Mouse (Mus musculus) thymus, adult 2 months (tissue): ENCODE results near the gene Evx1. TPM values are rescaled to one million over a fixed set of nuclear protein-coding genes. Genes with fewer than 3 reads are reported as not detected.

Experiments used
- DNase-seq: peaks from one replicate; pipeline ENCODE4 v3.0.0; 2021
- H3K27ac ChIP-seq: fragments of 200-500 bp; 2 replicates; pipeline ENCODE4 v1.5.1; 2012; ENCODE audit warnings: low read length, control low read depth; ENCODE audit not compliant: control insufficient read depth, insufficient read depth
- H3K27me3 ChIP-seq: fragments of 200-500 bp; 2 replicates; pipeline ENCODE4 v1.6.1; 2012; ENCODE audit warnings: mild to moderate bottlenecking, low read length, moderate library complexity, mixed read lengths; ENCODE audit not compliant: control insufficient read depth, insufficient read depth
- H3K36me3 ChIP-seq: fragments of 200-500 bp; 2 replicates; pipeline ENCODE4 v1.6.1; 2012; ENCODE audit warnings: mild to moderate bottlenecking, low read length, moderate library complexity; ENCODE audit not compliant: control insufficient read depth, insufficient read depth
- H3K4me1 ChIP-seq: fragments of 200-500 bp; replicated peaks from 2 replicates; pipeline ENCODE4 v1.6.1; 2012; ENCODE audit warnings: low read length; ENCODE audit not compliant: control insufficient read depth, insufficient read depth
- H3K4me3 ChIP-seq: fragments of 200-500 bp; 2 replicates; pipeline ENCODE4 v1.5.1; 2012; ENCODE audit warnings: mild to moderate bottlenecking, low read length, control low read depth, moderate library complexity; ENCODE audit not compliant: control insufficient read depth, insufficient read depth
- CTCF ChIP-seq: fragments of 200-500 bp; IDR thresholded peaks from 2 replicates; pipeline ENCODE4 v1.5.1; 2012; ENCODE audit warnings: mild to moderate bottlenecking, control low read depth, low read length, moderate library complexity, borderline replicate concordance; ENCODE audit not compliant: control insufficient read depth, poor library complexity, insufficient read depth; ENCODE audit errors: extremely low read depth
- POLR2A ChIP-seq: fragments of 200-500 bp; IDR thresholded peaks from 2 replicates; pipeline ENCODE4 v1.6.1; 2012; ENCODE audit warnings: mild to moderate bottlenecking, low read length, control low read depth, moderate library complexity; ENCODE audit not compliant: control insufficient read depth, poor library complexity, insufficient read depth; ENCODE audit errors: extremely low read depth
- WGBS: fragments of 180-500 bp; shearing (Covaris S2); methylation state at CpG from one replicate; pipeline ENCODE4 v1.1.7; 2018; 5-methylcytosine and 5-hydroxymethylcytosine counted together
- polyA plus RNA-seq: library from polyadenylated mRNA; depleted of rRNA; stranded (reverse); fragments of >200 nt; gene quantifications from 2 replicates; pipeline ENCODE4 v1.2.3, GENCODE M21; 2012

Evx1 gene
- polyA plus RNA-seq, 1 experiment, result not detected

- no peaks in the 10 kb centered on the region for H3K36me3 ChIP-seq
- no peak overlapping the region for H3K4me3 ChIP-seq
- 18% methylated on average over 27 of the region's 27 CpGs for WGBS
- H3K27ac ChIP-seq, result no peak overlapping the region
- TF ChIP-seq POLR2A, result no peak
- no peak for TF ChIP-seq CTCF
- H3K27me3 ChIP-seq, result peaks cover 45% of the 10 kb centered on the region; the same call in 1 of the 2 replicates
- 0 out of 2 replicates have a peak, but pooled peaks cover 3% of the 10 kb centered on the region for H3K4me1 ChIP-seq
- DNase-seq, result no peak
Measured at GRCm38 (mm10) chr6:52315441-52316412, 2.4 kb downstream of the Evx1 start.

GRCm38 (mm10) chr6:52316413-52317184 is 3.3 kb downstream of the Evx1 start:
- DNase-seq, result no peak

GRCm38 (mm10) chr6:52317461-52318180 is 4.3 kb downstream of the Evx1 start:
- peaks cover 43% of the 10 kb centered on the region; the same call in 1 of the 2 replicates for H3K27me3 ChIP-seq
- no peak overlapping the region for H3K27ac ChIP-seq
- 0 out of 2 replicates have a peak, but pooled peaks cover 3% of the 10 kb centered on the region for H3K4me1 ChIP-seq
- no peak for DNase-seq
- 70% methylated on average over 14 of the region's 14 CpGs for WGBS
- TF ChIP-seq CTCF, result no peak
- no peak for TF ChIP-seq POLR2A
- H3K36me3 ChIP-seq, result no peaks in the 10 kb centered on the region
- no peak overlapping the region for H3K4me3 ChIP-seq

More at GRCm38 (mm10) chr6:52316413-52317184, 3.3 kb downstream of the Evx1 start:
- peaks cover 42% of the 10 kb centered on the region; the same call in 1 of the 2 replicates for H3K27me3 ChIP-seq
- no peak overlapping the region for H3K27ac ChIP-seq
- H3K4me3 ChIP-seq, result no peak overlapping the region
- WGBS, result 4% methylated on average over 81 of the region's 81 CpGs
- TF ChIP-seq CTCF, result no peak
- no peak for TF ChIP-seq POLR2A
- H3K4me1 ChIP-seq, result 0 out of 2 replicates have a peak, but pooled peaks cover 3% of the 10 kb centered on the region
- no peaks in the 10 kb centered on the region for H3K36me3 ChIP-seq

GRCm38 (mm10) chr6:52318271-52318670 is 5.0 kb downstream of the Evx1 start:
- Histone ChIP-seq H3K27me3 (peaks cover 49% of the 10 kb centered on the region; the same call in 1 of the 2 replicates), H3K36me3 (no peaks in the 10 kb centered on the region), H3K4me3 (no peak overlapping the region), H3K4me1 (0 out of 2 replicates have a peak, but pooled peaks cover 3% of the 10 kb centered on the region), H3K27ac (no peak overlapping the region)
- TF ChIP-seq CTCF (no peak), POLR2A (no peak)
- WGBS, result 54% methylated on average over 1 of the region's 1 CpGs
- no peak for DNase-seq

DNA sequence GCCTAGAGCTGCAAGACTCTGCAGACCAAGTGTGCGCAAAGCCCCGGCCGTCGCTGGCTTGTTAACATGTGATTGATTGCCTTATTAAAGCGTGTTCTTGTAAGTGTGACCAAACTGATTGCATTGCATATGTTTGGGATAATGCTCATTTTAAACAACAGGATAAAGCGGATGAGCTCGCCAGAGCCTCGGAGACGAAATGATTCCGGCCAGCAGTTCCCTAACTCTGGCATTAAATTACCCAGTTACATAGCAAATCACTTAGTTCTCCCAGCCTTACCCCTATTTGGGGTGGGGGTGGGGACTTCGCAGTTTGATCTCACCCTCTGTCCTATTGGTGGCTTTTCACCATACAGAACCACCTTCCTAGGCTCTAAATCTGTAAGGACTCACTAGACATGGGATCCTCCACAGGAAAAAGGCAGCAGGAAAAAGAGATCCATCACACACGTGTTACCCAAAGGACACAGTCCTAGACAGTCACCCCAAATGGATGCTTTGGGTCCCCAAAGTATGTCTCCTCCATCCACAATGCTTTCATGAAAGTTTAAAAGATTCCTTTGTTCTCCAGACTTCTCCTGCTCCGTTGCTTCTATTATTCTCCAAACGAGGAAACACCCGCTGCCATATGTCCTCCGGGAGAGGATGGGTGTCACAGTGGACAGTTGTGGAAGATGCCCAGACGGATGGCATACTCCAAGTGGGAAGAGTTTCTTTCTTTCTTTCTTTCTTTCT is 6.8 kb downstream of the Evx1 start:
- Histone ChIP-seq H3K4me3 (no peak overlapping the region), H3K27me3 (peaks cover 39% of the 10 kb centered on the region), H3K27ac (no peak overlapping the region), H3K36me3 (no peaks in the 10 kb centered on the region), H3K4me1 (0 out of 2 replicates have a peak, but pooled peaks cover 3% of the 10 kb centered on the region)
- no peak for DNase-seq
- TF ChIP-seq POLR2A, result no peak
- TF ChIP-seq CTCF, result no peak
- WGBS, result 15% methylated on average over 17 of the region's 17 CpGs
